ENCODE assay signal across 11 mouse cellular contexts in genomic region chr10:18463071-18463841, GRCm38 (mm10).
DNase-seq lines count a peak whose midpoint lies in the region; ATAC-seq lines count a peak whose summit lies in the region.
"Had no signal": no experiment of that assay in that cellular context is flagged by ENCODE, and none has a peak within 500 bp of the region (broad histone marks: within the 10 kb centered on the region; RNA-seq: fewer than 3 reads in every experiment).

No protein-coding gene starts in this region.

- no peak overlapping the region for H3K4me3 ChIP-seq in midbrain, embryonic 15.5 days
- no peak overlapping the region for H3K4me3 ChIP-seq in midbrain, embryonic 14.5 days (replicated peaks; ENCODE audit: low read depth, low read length)
- H3K4me3 ChIP-seq in intestine, embryonic 16.5 days (ENCODE audit: low read length) = peak overlapping the region; percentile 23

- peak; percentile 25 to 48 for DNase-seq in cerebellum, postnatal 25 days
- no peak for DNase-seq in cerebellum, adult 11-12 months
- no peak for DNase-seq in midbrain, embryonic 14.5 days
- DNase-seq in yolk sac, embryonic 10.5 days (ENCODE audit: low spot score) = peak; percentile 18
- no peak for DNase-seq in kidney, postnatal 4 days
- DNase-seq: adrenal gland, postnatal 36 days; heart, adult 18-20 months; lung, postnatal 4 days had no signal

- 61% methylated on average over 23 of the region's 23 CpGs for WGBS in midbrain, embryonic 15.5 days
- 71% methylated on average over 23 of the region's 23 CpGs for WGBS in midbrain, embryonic 14.5 days
- 52% methylated on average over 23 of the region's 23 CpGs for WGBS in intestine, embryonic 16.5 days

- H3K9ac ChIP-seq in midbrain, embryonic 15.5 days = no peak overlapping the region
- H3K9ac ChIP-seq in midbrain, embryonic 14.5 days (replicated peaks; ENCODE audit: low read length) = no peak overlapping the region; the same call in 1 of the 2 replicates
- H3K9ac ChIP-seq in intestine, embryonic 16.5 days (ENCODE audit: low read depth, low read length) = peak overlapping the region; percentile 15; the same call in 1 of the 2 replicates

- 0 out of 2 replicates have a peak, but pooled peaks cover 5% of the 10 kb centered on the region for H3K27me3 ChIP-seq in midbrain, embryonic 15.5 days (replicated peaks)
- peaks cover 16% of the 10 kb centered on the region for H3K27me3 ChIP-seq in midbrain, embryonic 14.5 days (ENCODE audit: control insufficient read depth, insufficient read depth, low read length)
- no peaks in the 10 kb centered on the region for H3K27me3 ChIP-seq in intestine, embryonic 16.5 days (replicated peaks; ENCODE audit: control insufficient read depth, insufficient read depth, low read length)

- H3K27ac ChIP-seq in midbrain, embryonic 15.5 days = no peak overlapping the region
- no peak overlapping the region for H3K27ac ChIP-seq in midbrain, embryonic 14.5 days (replicated peaks; ENCODE audit: low read depth, low read length)
- H3K27ac ChIP-seq in intestine, embryonic 16.5 days (ENCODE audit: low read length) = peak overlapping the region; percentile 86

- no peaks in the 10 kb centered on the region for H3K36me3 ChIP-seq in midbrain, embryonic 15.5 days (replicated peaks)
- H3K36me3 ChIP-seq in midbrain, embryonic 14.5 days (ENCODE audit: control insufficient read depth, insufficient read depth, low read length) = no peaks in the 10 kb centered on the region
- H3K36me3 ChIP-seq in intestine, embryonic 16.5 days (ENCODE audit: control insufficient read depth, insufficient read depth, low read length) = no peaks in the 10 kb centered on the region

- no peak; the same call in 1 of the 2 replicates for ATAC-seq in midbrain, embryonic 15.5 days (replicated peaks)
- ATAC-seq in midbrain, embryonic 14.5 days (ENCODE audit: low FRiP score, low TSS enrichment) = no peak
- ATAC-seq in intestine, embryonic 16.5 days = peak; percentile 91
- no peak for ATAC-seq in erythroblast, adult 5-6 weeks (replicated peaks; ENCODE audit: low FRiP score, poor library complexity, severe bottlenecking)

- 0 out of 2 replicates have a peak overlapping the region, but pooled peaks have one; percentile 7 for H3K4me2 ChIP-seq in midbrain, embryonic 15.5 days
- no peak overlapping the region for H3K4me2 ChIP-seq in midbrain, embryonic 14.5 days (ENCODE audit: low read length)
- peak overlapping the region; percentile 42 for H3K4me2 ChIP-seq in intestine, embryonic 16.5 days (ENCODE audit: low read depth, low read length)

- H3K9me3 ChIP-seq in midbrain, embryonic 15.5 days = no peaks in the 10 kb centered on the region
- no peaks in the 10 kb centered on the region for H3K9me3 ChIP-seq in midbrain, embryonic 14.5 days (ENCODE audit: control insufficient read depth, low read length)
- H3K9me3 ChIP-seq in intestine, embryonic 16.5 days (ENCODE audit: control insufficient read depth, low read length) = no peaks in the 10 kb centered on the region

- H3K4me1 ChIP-seq in midbrain, embryonic 15.5 days = peaks cover 14% of the 10 kb centered on the region
- H3K4me1 ChIP-seq in midbrain, embryonic 14.5 days (ENCODE audit: control insufficient read depth, insufficient read depth, low read length) = peaks cover 18% of the 10 kb centered on the region; the same call in 1 of the 2 replicates
- H3K4me1 ChIP-seq in intestine, embryonic 16.5 days (ENCODE audit: control insufficient read depth, insufficient read depth, low read length) = peaks cover 3% of the 10 kb centered on the region; the same call in 1 of the 2 replicates

Comparison
In these comparisons a context has a peak if more than half of its experiments do, and no peak if none do; other contexts are left out.
1. DNase-seq: peak in cerebellum, postnatal 25 days (2 of 2) and yolk sac, embryonic 10.5 days (single experiment); none in cerebellum, adult 11-12 months (single experiment), midbrain, embryonic 14.5 days (single experiment) and kidney, postnatal 4 days (0 of 2).